Mouse (Mus musculus) MEL (cell line): ENCODE results near the gene Hipk3. TPM values are rescaled to one million over a fixed set of nuclear protein-coding genes. Genes with fewer than 3 reads are reported as not detected.

Experiments used
- DNase-seq: peaks from one replicate; pipeline ENCODE4 v3.0.0; 2011; ENCODE audit warnings: low read depth, low spot score
- H3K27ac ChIP-seq: 2 replicates; pipeline ENCODE4 v1.5.1; 2012; ENCODE audit warnings: low read depth, mild to moderate bottlenecking, control low read depth, low read length, moderate library complexity; ENCODE audit not compliant: control insufficient read depth
- H3K27me3 ChIP-seq, 2 experiments: fragments of 150-350 bp in 1 of 2; sonication (generic) in 1 of 2; 2 replicates each; pipeline ENCODE4 v1.6.1; 2012; ENCODE audit warnings: low read length in 2 of 2, mild to moderate bottlenecking in 2 of 2, improper control_type of control experiment in 1 of 2, moderate library complexity in 1 of 2; ENCODE audit not compliant: insufficient read depth in 2 of 2, control insufficient read depth in 1 of 2
- H3K36me3 ChIP-seq, 2 experiments: 2 replicates each; pipeline ENCODE4 v1.6.1; 2012 to 2014; ENCODE audit warnings: low read length in 2 of 2, improper control_type of control experiment in 1 of 2, inconsistent platforms in 1 of 2, mild to moderate bottlenecking in 1 of 2; ENCODE audit not compliant: insufficient read depth in 2 of 2, control insufficient read depth in 1 of 2
- H3K4me1 ChIP-seq, 2 experiments: fragments of 150-350 bp in 1 of 2; sonication (generic) in 1 of 2; 2 replicates each; pipeline ENCODE4 v1.6.1; 2012; ENCODE audit warnings: low read length in 2 of 2, improper control_type of control experiment in 1 of 2, mild to moderate bottlenecking in 1 of 2; ENCODE audit not compliant: insufficient read depth in 2 of 2, control insufficient read depth in 1 of 2
- H3K4me3 ChIP-seq, 2 experiments: fragments of 150-350 bp in 1 of 2; sonication (generic) in 1 of 2; 2 replicates each; pipeline ENCODE4 v1.5.1; 2012; ENCODE audit warnings: low read depth in 2 of 2, low read length in 2 of 2, mild to moderate bottlenecking in 2 of 2, moderate library complexity in 2 of 2, control low read depth in 1 of 2, improper control_type of control experiment in 1 of 2; ENCODE audit not compliant: control insufficient read depth in 1 of 2, insufficient read depth in 1 of 2
- H3K79me2 ChIP-seq: 2 replicates; pipeline ENCODE4 v1.6.1; 2012; ENCODE audit warnings: mild to moderate bottlenecking, low read length, moderate library complexity; ENCODE audit not compliant: control insufficient read depth, poor library complexity, insufficient read depth
- H3K9ac ChIP-seq: 2 replicates; pipeline ENCODE4 v1.6.1; 2012; ENCODE audit warnings: low read depth, mild to moderate bottlenecking, control low read depth, low read length, moderate library complexity; ENCODE audit not compliant: control insufficient read depth, poor library complexity, severe bottlenecking
- H3K9me3 ChIP-seq: fragments of 150-350 bp; sonication (generic); replicated peaks from 2 replicates; pipeline ENCODE4 v1.6.1; 2012; ENCODE audit warnings: mild to moderate bottlenecking, low read length, improper control_type of control experiment, moderate library complexity; ENCODE audit not compliant: insufficient read depth
- BHLHE40 ChIP-seq: IDR thresholded peaks from 2 replicates; pipeline ENCODE4 v1.6.1; 2012; ENCODE audit warnings: low read depth, mild to moderate bottlenecking, inconsistent platforms, low read length, improper control_type of control experiment, borderline replicate concordance
- ELF1 ChIP-seq: IDR thresholded peaks from 2 replicates; pipeline ENCODE4 v1.6.1; 2014; ENCODE audit warnings: low read depth, mild to moderate bottlenecking, inconsistent platforms, low read length, improper control_type of control experiment, moderate library complexity
- HCFC1 ChIP-seq: IDR thresholded peaks from 2 replicates; pipeline ENCODE4 v1.6.1; 2012; ENCODE audit warnings: low read depth, mild to moderate bottlenecking, inconsistent platforms, low read length, improper control_type of control experiment, moderate library complexity
- KAT2A ChIP-seq: conservative IDR thresholded peaks from 2 replicates; pipeline ENCODE4 v1.6.1; 2012; ENCODE audit warnings: low read depth, low read length, improper control_type of control experiment, inconsistent platforms
- MAFK ChIP-seq: IDR thresholded peaks from 2 replicates; pipeline ENCODE4 v1.6.1; 2011; ENCODE audit warnings: low read depth, mild to moderate bottlenecking, low read length, improper control_type of control experiment, borderline replicate concordance
- NELFE ChIP-seq: IDR thresholded peaks from 2 replicates; pipeline ENCODE4 v1.6.1; 2011; ENCODE audit warnings: low read depth, low read length, improper control_type of control experiment
- NRF1 ChIP-seq: IDR thresholded peaks from 2 replicates; pipeline ENCODE4 v1.6.1; 2014; ENCODE audit warnings: low read depth, mild to moderate bottlenecking, inconsistent platforms, low read length, improper control_type of control experiment, moderate library complexity; ENCODE audit not compliant: poor library complexity, insufficient read depth, severe bottlenecking
- POLR2AphosphoS5 ChIP-seq: IDR thresholded peaks from 2 replicates; pipeline ENCODE4 v1.6.1; 2012; ENCODE audit warnings: low read depth, borderline replicate concordance, mild to moderate bottlenecking, inconsistent platforms, low read length, moderate library complexity, mixed read lengths
- RAD21 ChIP-seq: IDR thresholded peaks from 2 replicates; pipeline ENCODE4 v1.6.1; 2011; ENCODE audit warnings: mild to moderate bottlenecking, low read depth, low read length, improper control_type of control experiment
- SMC3 ChIP-seq: IDR thresholded peaks from 2 replicates; pipeline ENCODE4 v1.6.1; 2011; ENCODE audit warnings: low read depth, low read length, improper control_type of control experiment
- TBP ChIP-seq: IDR thresholded peaks from 2 replicates; pipeline ENCODE4 v1.8.0; 2011; ENCODE audit warnings: low read depth, low read length, improper control_type of control experiment
- UBTF ChIP-seq: IDR thresholded peaks from 2 replicates; pipeline ENCODE4 v1.6.1; 2012; ENCODE audit warnings: low read depth, mild to moderate bottlenecking, inconsistent platforms, low read length, improper control_type of control experiment, moderate library complexity, borderline replicate concordance; ENCODE audit not compliant: insufficient read depth
- USF1 ChIP-seq: IDR thresholded peaks from 2 replicates; pipeline ENCODE4 v1.6.1; 2014; ENCODE audit warnings: low read depth, mild to moderate bottlenecking, inconsistent platforms, low read length, improper control_type of control experiment, moderate library complexity
- ZC3H11A ChIP-seq: IDR thresholded peaks from 2 replicates; pipeline ENCODE4 v1.6.1; 2012; ENCODE audit warnings: low read depth, mild to moderate bottlenecking, inconsistent platforms, low read length, improper control_type of control experiment
- ZMIZ1 ChIP-seq: IDR thresholded peaks from 2 replicates; pipeline ENCODE4 v1.6.1; 2012; ENCODE audit warnings: low read depth, mild to moderate bottlenecking, inconsistent platforms, low read length, improper control_type of control experiment, moderate library complexity
- polyA plus RNA-seq, 2 experiments: library from polyadenylated mRNA; stranded (reverse) in 1 of 2; unstranded in 1 of 2; fragments of >175 nt in 1 of 2; fragments of >200 nt in 1 of 2; gene quantifications; 2 replicates each; pipeline versions ENCODE4 v1.2.1 to v1.2.4; 2012; ENCODE audit warnings: low replicate concordance in 2 of 2, low read depth in 1 of 2; ENCODE audit not compliant: insufficient read length in 2 of 2, insufficient read depth in 1 of 2, missing spikeins in 1 of 2
- total RNA-seq: library from RNA; depleted of rRNA; stranded (reverse); fragments of 300-350 nt; gene quantifications from 2 replicates; pipeline ENCODE4 v1.2.3, GENCODE M21; 2012

Hipk3 gene
- total and polyA plus RNA-seq, 3 experiments: 11.9 to 19.4 (median 17.0) TPM

- no peak for TF ChIP-seq POLR2AphosphoS5
- no peak for TF ChIP-seq ZC3H11A
- no peak for TF ChIP-seq RAD21
- TF ChIP-seq TBP: no peak
- no peak for TF ChIP-seq ELF1
- TF ChIP-seq ZMIZ1: no peak
- no peak for TF ChIP-seq UBTF
- TF ChIP-seq KAT2A: no peak
- TF ChIP-seq BHLHE40: no peak
- no peak for TF ChIP-seq NRF1
- no peak for TF ChIP-seq USF1
- no peak for TF ChIP-seq HCFC1
- no peak for TF ChIP-seq SMC3
- TF ChIP-seq MAFK: no peak
Measured at GRCm38 (mm10) chr2:104465639-104466430, 28.4 kb downstream of the Hipk3 start.

GRCm38 (mm10) chr2:104460021-104460420 is 34.2 kb downstream of the Hipk3 start:
- H3K27me3 ChIP-seq: no peaks in the 10 kb centered on the region
- H3K36me3 ChIP-seq: peaks cover 0 to 2% of the 10 kb centered on the region in 2 experiments; a peak in 2 of 4 replicates
- no peak overlapping the region for H3K27ac ChIP-seq
- H3K4me1 ChIP-seq: peaks cover 0 to 2% of the 10 kb centered on the region in 2 experiments; a peak in 1 of 4 replicates
- DNase-seq: no peak
- no peak overlapping the region for H3K4me3 ChIP-seq
- no peaks in the 10 kb centered on the region for H3K9me3 ChIP-seq
- no peak for TF ChIP-seq NELFE
- H3K9ac ChIP-seq: no peak overlapping the region
- H3K79me2 ChIP-seq: peaks cover 26% of the 10 kb centered on the region

More at GRCm38 (mm10) chr2:104465639-104466430, 28.4 kb downstream of the Hipk3 start:
- no peak for DNase-seq
- Histone ChIP-seq H3K36me3 (peaks cover 0 to 5% of the 10 kb centered on the region in 2 experiments; a peak in 2 of 4 replicates), H3K4me3 (no peak overlapping the region), H3K79me2 (peaks cover 11% of the 10 kb centered on the region), H3K9me3 (no peaks in the 10 kb centered on the region), H3K27ac (no peak overlapping the region), H3K4me1 (peaks cover 0 to 5% of the 10 kb centered on the region in 2 experiments; a peak in 1 of 4 replicates), H3K27me3 (no peaks in the 10 kb centered on the region), H3K9ac (no peak overlapping the region)
